Mouse (Mus musculus) hindbrain, embryonic 14.5 days (tissue): ENCODE results near the gene Tmem176a. TPM values are rescaled to one million over a fixed set of nuclear protein-coding genes. Genes with fewer than 3 reads are reported as not detected.
"Not testable (repeated sequence)": the region's sequence is repeated elsewhere in the genome, so short reads cannot be mapped to it uniquely, and the experiment has no call there.

ENCODE experiments used
- ATAC-seq: fragments of 200-750 bp; cut with Nextera tagmentation; 2 replicates; pipeline ENCODE4 v1.8.0; 2017; ENCODE audit warnings: moderate number of reproducible peaks, mild to moderate bottlenecking, moderate TSS enrichment, moderate library complexity; ENCODE audit not compliant: low FRiP score
- DNase-seq: peaks from one replicate; pipeline ENCODE4 v3.0.0-alpha.2; 2015; ENCODE audit warnings: low spot score
- H3K27ac ChIP-seq: fragments of 300-500 bp; sonication (generic); 2 replicates; pipeline ENCODE4 v1.5.1; 2014; ENCODE audit warnings: mild to moderate bottlenecking, moderate library complexity
- H3K27me3 ChIP-seq: fragments of 300-500 bp; sonication (generic); 2 replicates; pipeline ENCODE4 v1.6.1; 2014; ENCODE audit warnings: mild to moderate bottlenecking, low read length, mixed read lengths; ENCODE audit not compliant: control insufficient read depth, insufficient read depth
- H3K36me3 ChIP-seq: fragments of 300-500 bp; sonication (generic); replicated peaks from 2 replicates; pipeline ENCODE4 v1.6.1; 2014; ENCODE audit not compliant: control insufficient read depth, insufficient read depth
- H3K4me1 ChIP-seq: fragments of 300-500 bp; sonication (generic); replicated peaks from 2 replicates; pipeline ENCODE4 v1.6.1; 2014; ENCODE audit warnings: antibody characterized with exemption, low read length, mixed read lengths; ENCODE audit not compliant: control insufficient read depth, insufficient read depth
- H3K4me2 ChIP-seq: fragments of 300-500 bp; sonication (generic); replicated peaks from 2 replicates; pipeline ENCODE4 v1.6.1; 2014; ENCODE audit warnings: mild to moderate bottlenecking, moderate library complexity
- H3K4me3 ChIP-seq: fragments of 300-500 bp; sonication (generic); replicated peaks from 2 replicates; pipeline ENCODE4 v1.5.1; 2014; ENCODE audit warnings: mild to moderate bottlenecking, low read length
- H3K9ac ChIP-seq: fragments of 300-500 bp; sonication (generic); 2 replicates; pipeline ENCODE4 v1.6.1; 2014
- H3K9me3 ChIP-seq: fragments of 300-500 bp; sonication (generic); 2 replicates; pipeline ENCODE4 v1.6.1; 2016; ENCODE audit warnings: low read length; ENCODE audit not compliant: control insufficient read depth
- WGBS: fragments of 180-500 bp; shearing (Covaris S2); extraction: QIAGEN DNeasy Blood & Tissue Kit; methylation state at CpG from one replicate; pipeline ENCODE4 v1.1.7; 2014; 5-methylcytosine and 5-hydroxymethylcytosine counted together
- polyA plus RNA-seq: library from polyadenylated mRNA; unstranded; fragments of >200 nt; fragmentation: Nextera tagmentation; extraction: Ambion mirVana; gene quantifications from 2 replicates; pipeline ENCODE4 v1.2.1, GENCODE M21; 2014

Tmem176a gene
- polyA plus RNA-seq = 24.0 and 31.3 TPM in 2 replicates

DNA sequence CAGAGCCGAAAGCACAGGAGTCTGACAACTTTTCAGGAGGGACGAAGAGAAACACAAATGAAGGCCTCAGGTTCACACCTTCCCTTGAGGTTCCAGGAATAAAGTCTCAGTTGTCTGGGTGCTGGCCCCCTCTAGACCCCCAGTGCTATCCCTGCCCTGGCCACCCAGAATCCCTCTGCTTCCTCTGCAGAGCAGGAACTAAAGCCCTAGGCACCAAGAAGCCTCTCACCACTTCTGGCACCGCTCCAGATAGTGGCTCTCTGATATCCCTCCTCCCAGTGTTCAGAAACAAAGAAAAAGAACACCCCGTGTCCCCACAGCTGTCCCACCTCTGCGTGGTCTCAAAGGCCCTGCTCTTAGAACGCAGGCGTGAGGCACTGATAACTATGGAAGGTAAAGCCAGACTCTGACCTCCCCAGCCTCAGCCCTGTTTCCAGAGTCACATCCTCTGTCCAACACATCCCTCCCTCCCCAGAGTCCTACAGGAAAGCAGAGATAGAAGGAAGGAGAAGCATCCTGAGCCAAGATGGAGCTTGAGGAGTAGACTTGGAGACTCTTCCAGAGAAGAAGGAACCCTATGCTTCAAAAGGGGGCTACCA, at the start of gene Tmem176a:
Tmem176a (plus strand) TSS at position 549 of the 599 bp plus-strand sequence.
- DNase-seq = peak; percentile 44
- Histone ChIP-seq H3K36me3 (peaks cover 10% of the 10 kb centered on the region; the same call in 1 of the 2 replicates), H3K4me1 (peaks cover 28% of the 10 kb centered on the region), H3K4me3 (peak within 1 kb of the TSS; percentile 30), H3K9me3 (no peaks in the 10 kb centered on the region), H3K27ac (peak within 1 kb of the TSS; percentile 77), H3K9ac (peak within 1 kb of the TSS; percentile 53), H3K27me3 (no peaks in the 10 kb centered on the region), H3K4me2 (peak within 1 kb of the TSS; percentile 52)
- WGBS = 19% methylated on average over 7 of the region's 7 CpGs
- ATAC-seq = peak; percentile 32; the same call in 1 of the 2 replicates

DNA sequence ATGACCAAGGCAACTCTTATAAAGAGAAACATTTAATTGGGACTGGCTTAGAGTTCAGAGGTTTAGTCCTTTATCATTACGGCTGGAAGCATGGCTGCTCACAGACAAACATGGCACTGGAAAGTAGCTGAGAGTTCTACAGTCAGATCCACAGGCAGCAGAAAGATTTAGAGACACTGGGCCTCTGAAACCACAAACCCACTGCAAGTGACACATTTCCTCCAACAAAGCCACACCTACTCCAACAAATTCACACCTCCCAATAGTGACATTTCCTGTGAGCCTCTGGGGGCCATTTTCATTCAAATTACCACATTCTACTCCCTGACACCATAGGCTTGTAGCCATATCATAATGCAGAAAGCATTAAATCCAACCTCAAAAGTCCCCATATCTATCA, 38.8 kb upstream of the Tmem176a start:
- H3K9me3 ChIP-seq = no peaks in the 10 kb centered on the region
- H3K4me2 ChIP-seq = no peak overlapping the region
- no peak overlapping the region for H3K9ac ChIP-seq
- no peaks in the 10 kb centered on the region for H3K36me3 ChIP-seq
- H3K27me3 ChIP-seq = no peaks in the 10 kb centered on the region
- ATAC-seq (no peak), DNase-seq (no peak)
- no peaks in the 10 kb centered on the region for H3K4me1 ChIP-seq
- no peak overlapping the region for H3K4me3 ChIP-seq
- WGBS = 91% methylated on average over 1 of the region's 1 CpGs
- H3K27ac ChIP-seq = no peak overlapping the region

DNA sequence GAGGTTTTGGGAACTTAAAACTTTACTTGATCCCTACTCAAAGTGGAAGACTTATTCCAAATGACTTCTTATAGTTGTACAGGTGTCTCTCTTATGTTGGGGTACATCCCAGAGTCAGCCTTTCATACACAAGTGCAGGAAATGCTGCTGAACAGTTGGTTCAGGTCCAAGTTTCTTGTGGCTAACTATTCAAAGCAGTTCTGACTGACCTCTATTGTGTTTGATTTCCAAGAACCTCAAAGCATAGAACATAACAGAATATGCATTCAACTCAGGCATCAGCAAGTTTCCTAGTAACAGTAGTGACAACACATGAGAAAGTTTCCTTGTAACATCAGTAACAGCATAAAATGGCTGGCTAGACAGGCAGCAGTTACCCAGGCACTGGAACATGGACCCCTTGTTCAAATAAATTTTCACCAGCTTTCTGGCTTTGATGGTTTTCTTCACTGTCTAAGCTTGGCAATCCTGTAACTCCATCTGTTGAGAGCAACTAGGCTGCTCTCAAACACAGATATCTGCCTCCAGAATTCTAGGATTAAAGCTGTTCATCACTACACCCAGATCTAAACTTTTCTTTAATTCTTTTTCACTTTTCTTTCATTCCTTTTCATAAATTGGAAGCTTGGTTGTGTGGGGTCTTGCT, 37.2 kb upstream of the Tmem176a start:
- no peaks in the 10 kb centered on the region for H3K36me3 ChIP-seq
- no peak overlapping the region for H3K9ac ChIP-seq
- H3K9me3 ChIP-seq = no peaks in the 10 kb centered on the region
- no peak overlapping the region for H3K4me3 ChIP-seq
- no peak overlapping the region for H3K4me2 ChIP-seq
- no peaks in the 10 kb centered on the region for H3K27me3 ChIP-seq
- no peaks in the 10 kb centered on the region for H3K4me1 ChIP-seq
- DNase-seq (no peak), ATAC-seq (no peak)
- H3K27ac ChIP-seq = no peak overlapping the region

DNA sequence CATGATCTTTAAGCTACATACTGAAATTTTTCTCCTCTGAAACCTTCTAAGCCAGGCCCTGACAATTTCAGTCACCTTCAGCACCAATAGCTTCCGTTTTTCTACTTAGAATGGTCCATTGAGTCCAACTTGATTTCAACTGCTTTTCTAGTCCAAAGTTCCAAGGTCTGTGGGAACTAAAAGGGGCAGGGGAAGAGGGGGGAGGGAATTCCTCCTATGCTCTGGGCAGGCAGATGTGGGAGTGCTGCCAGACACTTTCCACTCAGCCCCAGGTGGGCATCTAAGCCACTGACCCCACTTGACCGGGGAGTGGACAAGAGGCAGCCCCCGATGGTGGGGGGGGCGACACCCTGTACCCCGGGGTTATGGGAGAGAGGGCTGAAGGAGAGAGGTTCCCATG, 36.4 kb upstream of the Tmem176a start:
- no peaks in the 10 kb centered on the region for H3K9me3 ChIP-seq
- no peaks in the 10 kb centered on the region for H3K4me1 ChIP-seq
- H3K9ac ChIP-seq = no peak overlapping the region
- no peaks in the 10 kb centered on the region for H3K36me3 ChIP-seq
- no peaks in the 10 kb centered on the region for H3K27me3 ChIP-seq
- H3K4me2 ChIP-seq = no peak overlapping the region
- DNase-seq (no peak), ATAC-seq (no peak)
- no peak overlapping the region for H3K27ac ChIP-seq
- no peak overlapping the region for H3K4me3 ChIP-seq
- WGBS = 90% methylated on average over 5 of the region's 5 CpGs

DNA sequence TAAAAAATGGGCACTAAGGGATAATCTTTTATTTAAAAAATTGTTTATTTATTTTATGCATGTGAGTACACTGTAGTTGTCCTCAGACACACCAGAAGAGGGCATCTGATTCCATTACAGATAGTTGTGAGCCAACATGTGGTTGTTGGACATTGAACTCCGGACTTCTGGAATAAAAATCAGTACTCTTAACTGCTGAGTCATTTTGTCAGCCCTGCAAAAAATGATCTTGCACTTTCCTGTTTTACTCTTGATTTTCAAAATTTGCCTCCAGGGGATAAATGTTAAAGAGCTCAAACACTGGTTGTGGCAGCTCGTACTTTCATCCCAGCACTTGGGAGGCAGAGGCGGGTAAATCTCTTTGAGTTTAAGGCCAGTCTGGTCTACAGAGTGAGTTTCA, 34.0 kb upstream of the Tmem176a start:
- Histone ChIP-seq H3K27ac (no peak overlapping the region), H3K27me3 (no peaks in the 10 kb centered on the region), H3K4me1 (no peaks in the 10 kb centered on the region), H3K4me3 (no peak overlapping the region), H3K9ac (no peak overlapping the region), H3K4me2 (no peak overlapping the region), H3K9me3 (no peaks in the 10 kb centered on the region), H3K36me3 (no peaks in the 10 kb centered on the region)
- ATAC-seq (no peak), DNase-seq (no peak)
- WGBS = 91% methylated on average over 3 of the region's 3 CpGs

DNA sequence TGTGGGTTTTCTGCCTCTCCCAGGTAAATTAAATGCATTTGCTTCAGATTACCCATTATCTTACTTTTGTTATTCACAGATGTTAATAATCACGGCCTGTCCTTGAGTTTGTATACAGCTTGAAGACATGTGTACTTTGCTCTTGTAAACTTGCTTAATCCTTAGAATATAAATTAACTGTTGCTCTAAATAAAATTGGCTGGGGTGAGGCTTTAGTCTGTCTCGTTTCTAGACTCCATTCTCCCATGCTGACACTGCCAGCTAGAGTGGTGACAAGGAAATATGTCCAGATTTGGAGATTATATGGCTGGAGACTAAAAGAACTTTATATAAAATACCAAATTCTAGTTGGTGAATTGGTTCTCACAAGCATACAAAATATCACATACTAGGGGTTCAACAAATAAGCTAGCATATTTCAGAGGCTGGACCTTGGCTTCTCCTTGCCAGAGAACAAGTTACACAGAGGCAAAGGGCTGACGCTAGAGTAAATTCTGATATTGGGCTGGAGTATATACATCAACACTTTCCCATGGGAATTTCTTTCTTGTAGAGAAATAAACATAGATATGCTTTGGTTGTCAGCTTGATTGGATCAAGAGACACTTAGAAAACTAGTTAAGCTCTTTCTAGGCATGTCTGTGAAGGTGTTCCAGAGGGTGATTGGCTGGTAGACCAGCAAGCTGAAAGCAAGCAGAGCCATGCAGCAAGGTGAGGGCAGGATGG, 31.1 kb upstream of the Tmem176a start:
- Histone ChIP-seq H3K9ac (no peak overlapping the region), H3K36me3 (no peaks in the 10 kb centered on the region), H3K27me3 (no peaks in the 10 kb centered on the region), H3K4me3 (no peak overlapping the region), H3K4me1 (no peaks in the 10 kb centered on the region), H3K27ac (no peak overlapping the region), H3K9me3 (no peaks in the 10 kb centered on the region), H3K4me2 (no peak overlapping the region)
- ATAC-seq (no peak), DNase-seq (no peak)
- WGBS = 85% methylated on average over 3 of the region's 3 CpGs

DNA sequence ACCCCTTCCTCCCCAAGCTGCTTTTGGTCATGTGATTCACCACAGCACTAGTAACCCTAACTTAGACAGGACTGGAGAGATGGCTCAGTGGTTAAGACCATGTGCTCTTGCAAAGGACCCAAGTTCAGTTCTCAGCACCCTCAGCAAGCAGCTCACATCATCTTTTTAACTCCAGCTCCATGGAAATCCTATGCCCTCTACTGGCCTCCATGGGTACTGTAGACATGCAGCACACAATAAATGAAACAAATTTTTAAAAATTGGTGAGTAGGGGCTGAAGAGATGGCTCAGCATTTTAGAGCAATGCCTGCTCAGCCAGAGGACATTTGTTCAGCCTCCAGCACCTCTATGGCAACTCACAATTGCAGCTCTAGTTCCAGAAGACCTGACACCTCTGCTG, 25.7 kb upstream of the Tmem176a start:
- no peak for DNase-seq
- H3K27ac ChIP-seq = no peak overlapping the region
- no peaks in the 10 kb centered on the region for H3K36me3 ChIP-seq
- ATAC-seq = no peak
- no peak overlapping the region for H3K4me2 ChIP-seq
- no peak overlapping the region for H3K4me3 ChIP-seq
- H3K9me3 ChIP-seq = no peaks in the 10 kb centered on the region
- H3K4me1 ChIP-seq = no peaks in the 10 kb centered on the region
- H3K9ac ChIP-seq = no peak overlapping the region
- no peaks in the 10 kb centered on the region for H3K27me3 ChIP-seq

DNA sequence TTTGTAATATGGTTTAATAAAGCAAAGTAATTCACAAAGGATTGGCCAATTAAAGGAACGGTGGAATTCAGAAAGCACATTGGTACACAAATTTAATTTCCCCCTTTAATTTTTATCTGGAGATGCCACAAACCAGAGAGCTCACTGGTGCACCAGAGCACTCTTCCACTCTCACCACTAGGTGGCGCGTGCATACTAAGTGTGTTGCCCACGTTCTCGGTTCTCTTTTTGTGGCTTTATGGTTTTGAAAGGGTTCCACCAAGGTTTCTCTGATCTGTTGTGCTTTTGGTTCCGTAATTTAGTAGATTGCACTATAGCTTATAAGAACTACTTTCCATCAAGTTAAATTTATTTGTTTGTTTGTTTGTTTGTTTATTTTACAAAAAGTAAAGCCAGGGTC, 22.9 kb upstream of the Tmem176a start:
- no peaks in the 10 kb centered on the region for H3K27me3 ChIP-seq
- WGBS = 10% methylated on average over 6 of the region's 6 CpGs
- H3K36me3 ChIP-seq = no peaks in the 10 kb centered on the region
- peak; percentile 87 for DNase-seq
- ATAC-seq = no peak
- no peak overlapping the region for H3K4me2 ChIP-seq
- no peaks in the 10 kb centered on the region for H3K9me3 ChIP-seq
- H3K27ac ChIP-seq = no peak overlapping the region
- no peaks in the 10 kb centered on the region for H3K4me1 ChIP-seq
- H3K9ac ChIP-seq = no peak overlapping the region
- no peak overlapping the region for H3K4me3 ChIP-seq

DNA sequence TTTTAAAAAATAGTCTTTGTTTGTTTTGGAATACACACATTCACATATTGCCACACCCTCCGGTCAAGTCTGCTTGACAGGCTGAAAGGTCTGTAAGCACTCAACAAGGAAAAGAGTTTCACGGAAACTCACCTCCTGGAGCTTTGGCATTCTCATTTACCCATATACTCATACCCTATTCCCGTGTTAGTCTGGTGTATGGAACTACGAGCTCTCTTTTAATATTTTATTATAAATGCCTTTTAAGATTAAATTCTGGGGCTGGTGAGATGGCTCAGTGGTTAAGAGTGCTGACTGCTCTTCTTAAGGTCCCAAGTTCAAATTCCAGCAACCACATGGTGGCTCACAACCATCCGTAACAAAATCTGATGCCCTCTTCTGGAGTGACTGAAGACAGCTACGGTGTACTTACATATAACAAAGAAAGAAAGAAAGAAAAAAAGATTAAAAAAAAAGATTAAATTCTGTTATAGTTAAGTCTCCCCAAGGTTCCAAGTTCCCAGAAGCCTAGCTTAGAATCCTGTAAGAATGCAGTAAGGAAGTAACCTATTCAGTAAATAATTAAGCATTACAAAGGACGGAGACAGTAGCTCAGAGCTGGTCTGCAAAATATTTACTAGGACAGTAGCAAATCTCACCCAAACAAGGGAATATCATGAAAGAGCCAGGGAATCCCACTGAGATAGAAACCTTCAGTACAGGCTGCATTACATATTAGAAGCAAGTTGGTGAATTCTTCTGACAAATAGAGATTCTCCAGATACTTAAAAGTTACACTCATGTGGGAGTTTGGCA, 18.5 kb upstream of the Tmem176a start:
- not testable (repeated sequence) for ATAC-seq, H3K9me3 ChIP-seq, DNase-seq, H3K4me3 ChIP-seq, H3K9ac ChIP-seq, H3K4me1 ChIP-seq, H3K27ac ChIP-seq, H3K27me3 ChIP-seq, H3K36me3 ChIP-seq, H3K4me2 ChIP-seq
- 88% methylated on average over 7 of the region's 7 CpGs for WGBS
